Mouse (Mus musculus): ENCODE measurements at regions not wholly inside any gene's neighbourhood (a gene's known extent, or its start where the extent isn't known, plus 50 kb on each side); places are given as distances from the start of the nearest gene placed in this dataset.
"Not testable (repeated sequence)": the region's sequence is repeated elsewhere in the genome, so short reads cannot be mapped to it uniquely, and the experiment has no call there.

DNA sequence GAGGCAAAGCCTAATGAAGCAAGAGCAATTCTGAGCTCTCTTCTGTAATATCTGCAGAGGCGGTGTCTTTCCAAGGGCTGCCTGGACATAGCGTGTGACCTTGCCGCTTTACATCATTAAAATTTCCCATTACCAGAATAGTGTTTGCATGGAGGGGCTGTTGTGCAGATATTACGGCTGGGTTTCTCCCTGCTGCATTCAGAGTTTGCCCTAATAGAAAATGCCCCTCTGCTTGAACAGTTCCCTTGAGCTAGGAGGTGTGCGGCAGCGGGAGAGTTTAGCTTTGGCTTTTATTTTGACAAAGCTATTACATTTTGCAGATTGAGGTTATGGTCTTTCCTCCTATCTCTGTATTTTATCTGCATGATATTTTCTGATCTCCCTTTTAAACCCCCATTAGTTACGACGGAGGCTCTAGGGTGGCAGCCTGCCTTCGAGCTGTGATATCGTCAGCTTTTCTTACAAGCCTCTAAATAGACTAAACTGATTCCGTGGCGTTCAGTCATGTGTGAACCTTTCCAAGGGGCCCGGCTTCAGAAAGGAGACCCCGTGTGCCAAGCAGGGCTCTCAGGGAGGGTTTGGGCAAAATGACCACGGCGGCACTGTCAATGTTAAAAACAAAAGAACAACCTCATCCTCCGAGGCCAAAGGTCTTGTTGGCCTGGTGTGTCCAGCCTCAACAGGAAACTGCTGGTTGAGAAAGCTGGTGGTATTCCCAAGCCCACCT, 182.2 kb upstream of the Pmfbp1 start:
- DNase-seq (ENCODE audit: low spot score in 2 of 2) = no peak

DNA sequence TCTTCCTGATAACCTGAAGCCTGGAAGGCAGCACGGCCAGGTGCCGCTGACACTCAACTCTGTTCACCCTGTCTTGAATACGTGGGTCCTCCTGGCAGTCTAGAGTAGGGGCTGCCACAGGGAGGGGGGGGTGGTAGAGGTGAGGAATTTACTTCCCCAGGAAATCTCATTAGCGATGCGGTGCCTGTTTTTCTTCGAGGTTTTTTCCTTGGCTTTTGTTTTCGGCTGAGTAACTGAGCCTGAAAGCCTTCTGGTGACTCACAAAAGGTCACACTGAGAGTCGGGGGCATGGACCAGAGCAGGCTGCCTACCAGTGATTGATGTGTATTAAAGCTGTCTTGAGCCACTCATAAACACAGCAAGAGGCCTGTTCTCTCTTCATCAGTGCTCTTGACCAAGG, 181.1 kb upstream of the Pmfbp1 start:
- no peak for DNase-seq (ENCODE audit: low spot score in 2 of 2)

DNA sequence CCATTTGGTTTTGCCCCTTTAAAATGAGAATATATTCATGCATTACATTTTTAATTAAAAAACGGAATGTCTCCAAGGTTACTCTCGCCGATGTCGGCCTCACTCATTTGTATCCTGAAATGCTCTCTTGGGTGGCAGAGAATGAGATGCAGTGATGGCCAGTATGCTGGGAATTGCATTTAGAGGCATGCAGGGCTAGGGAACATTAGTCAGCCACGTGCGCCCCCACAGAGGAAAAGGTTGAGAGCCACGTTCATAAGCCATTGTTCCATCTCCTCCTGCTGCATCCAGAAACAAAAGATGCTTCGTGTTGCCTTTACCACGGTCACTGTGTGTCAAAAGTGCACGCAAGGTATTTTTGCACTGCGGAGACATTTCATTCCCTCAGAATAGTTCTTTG, 172.9 kb upstream of the Pmfbp1 start:
- no peak for DNase-seq (ENCODE audit: low spot score in 2 of 2)

DNA sequence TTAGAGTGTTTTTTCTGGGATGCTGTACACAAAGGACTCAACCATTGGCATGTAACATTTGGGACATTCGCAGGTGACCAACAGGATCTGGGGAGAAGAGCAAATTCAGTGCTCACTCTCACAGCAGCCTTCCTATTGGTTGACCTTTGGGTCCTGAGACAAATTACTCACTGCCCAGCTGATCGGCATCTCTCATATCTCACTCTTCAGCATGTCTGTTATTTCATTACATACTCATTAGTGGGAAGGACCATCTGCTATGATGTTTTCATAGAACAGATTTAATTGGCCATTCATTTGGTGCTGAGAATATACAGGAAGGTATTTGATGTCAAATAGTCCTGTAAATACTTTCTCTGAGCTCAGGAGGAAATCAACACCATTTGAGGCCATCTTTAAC, 170.5 kb upstream of the Pmfbp1 start:
- no peak for DNase-seq (ENCODE audit: low spot score in 2 of 2)

DNA sequence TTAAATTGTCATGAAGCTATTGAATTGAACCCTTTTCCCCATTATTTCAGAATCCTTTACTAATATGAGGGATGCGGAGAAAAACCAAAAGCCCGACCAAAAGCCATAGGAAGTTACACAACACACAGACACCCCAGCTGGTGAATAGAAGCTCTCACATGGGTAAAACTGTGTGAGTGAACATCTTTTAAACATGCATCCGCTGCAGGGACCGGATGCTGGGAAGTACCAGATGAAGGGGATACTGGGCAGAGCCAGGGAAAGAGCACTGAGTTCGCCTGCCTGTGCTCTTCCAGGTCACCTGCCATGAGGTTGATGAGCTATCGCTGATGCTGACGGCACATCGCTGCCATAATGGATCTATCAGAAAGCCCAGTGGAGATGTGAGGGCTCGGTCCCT, 169.6 kb upstream of the Pmfbp1 start:
- DNase-seq (ENCODE audit: low spot score in 2 of 2) = no peak

DNA sequence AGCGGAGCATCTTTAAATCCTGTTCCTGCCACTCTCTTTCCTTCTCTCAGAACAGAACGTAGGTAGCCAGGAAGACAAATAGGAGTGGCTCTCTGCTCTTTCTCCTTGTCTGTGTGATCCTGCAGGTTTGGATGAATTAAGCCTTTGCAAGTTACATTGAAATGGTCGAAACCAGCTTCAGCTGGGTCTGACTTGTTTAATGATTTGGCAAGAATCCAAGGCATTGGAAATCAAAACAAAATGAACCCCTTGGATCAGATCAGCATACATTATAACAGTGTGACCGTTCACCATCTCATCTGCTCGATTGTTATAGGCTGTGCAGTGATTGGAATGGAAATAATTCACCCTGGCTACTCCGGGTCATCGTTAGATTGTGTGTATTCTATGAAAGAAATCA, 157.6 kb upstream of the Pmfbp1 start:
- DNase-seq (ENCODE audit: low spot score in 2 of 2) = no peak

DNA sequence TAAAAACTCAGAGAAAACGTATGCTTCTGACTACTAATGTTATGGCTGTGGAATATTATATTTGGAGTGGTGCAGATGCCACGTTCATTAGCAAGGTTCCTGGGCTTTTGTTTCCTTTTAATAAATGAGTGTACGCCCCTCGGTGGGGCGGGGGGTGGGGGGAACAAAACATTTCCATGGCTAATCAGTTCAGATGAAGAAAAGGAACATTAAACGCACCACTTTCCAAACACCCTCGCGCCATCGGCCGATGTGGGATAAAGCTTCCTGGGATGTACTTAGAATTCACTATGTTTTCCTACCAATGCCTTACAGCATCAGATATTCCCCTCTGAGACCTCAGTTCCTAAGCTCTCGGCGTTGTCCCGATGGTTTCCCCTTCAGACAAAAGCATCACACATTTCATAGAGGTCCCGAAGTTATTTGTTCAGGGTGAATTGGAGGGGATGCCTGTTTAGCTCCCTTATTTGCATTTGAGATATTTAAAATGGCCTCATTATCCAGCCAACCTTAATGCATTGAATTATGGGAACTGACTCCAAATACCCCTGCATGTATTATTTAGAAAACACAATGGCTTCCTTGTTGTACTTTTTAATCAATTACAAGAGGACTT, 155.5 kb upstream of the Pmfbp1 start:
- no peak for DNase-seq (ENCODE audit: low spot score in 2 of 2)

DNA sequence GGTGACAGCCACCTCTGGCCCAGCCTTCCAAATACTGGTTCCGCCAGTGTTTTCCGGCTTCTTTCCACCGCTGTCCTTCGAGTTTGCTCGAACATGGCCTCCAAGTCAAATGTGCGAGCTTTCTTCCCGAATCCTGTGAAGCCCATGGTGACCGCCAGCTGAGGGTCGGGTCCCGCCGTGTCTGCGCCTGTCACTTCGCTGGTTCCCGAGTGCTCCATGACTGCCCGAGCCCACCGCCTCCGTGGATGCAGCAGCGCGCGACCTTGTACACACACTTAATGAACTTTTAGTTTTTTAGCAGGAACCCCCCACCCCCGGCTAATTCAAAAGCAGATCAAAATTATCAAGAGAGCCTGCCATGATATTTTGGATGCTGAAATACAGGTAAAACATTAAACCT, 153.2 kb upstream of the Pmfbp1 start:
- not testable (repeated sequence) for DNase-seq (ENCODE audit: low spot score in 2 of 2)

DNA sequence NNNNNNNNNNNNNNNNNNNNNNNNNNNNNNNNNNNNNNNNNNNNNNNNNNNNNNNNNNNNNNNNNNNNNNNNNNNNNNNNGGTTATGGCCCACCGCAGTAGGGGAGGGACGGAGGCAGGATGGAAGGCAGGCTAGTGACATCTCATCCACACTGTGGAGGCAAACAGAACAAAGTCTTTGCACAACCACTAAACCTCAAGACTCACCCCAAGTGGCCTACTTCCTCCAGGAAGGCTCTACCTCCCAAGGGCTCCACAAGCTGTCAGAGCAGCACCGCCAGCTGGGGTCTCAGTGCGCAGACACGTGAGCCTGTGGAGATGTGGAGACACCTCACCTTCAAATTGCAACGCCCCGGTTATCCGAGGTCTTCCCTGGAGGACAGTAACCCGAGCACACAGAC, 138.7 kb upstream of the Pmfbp1 start:
- DNase-seq (ENCODE audit: low spot score in 2 of 2) = no peak

DNA sequence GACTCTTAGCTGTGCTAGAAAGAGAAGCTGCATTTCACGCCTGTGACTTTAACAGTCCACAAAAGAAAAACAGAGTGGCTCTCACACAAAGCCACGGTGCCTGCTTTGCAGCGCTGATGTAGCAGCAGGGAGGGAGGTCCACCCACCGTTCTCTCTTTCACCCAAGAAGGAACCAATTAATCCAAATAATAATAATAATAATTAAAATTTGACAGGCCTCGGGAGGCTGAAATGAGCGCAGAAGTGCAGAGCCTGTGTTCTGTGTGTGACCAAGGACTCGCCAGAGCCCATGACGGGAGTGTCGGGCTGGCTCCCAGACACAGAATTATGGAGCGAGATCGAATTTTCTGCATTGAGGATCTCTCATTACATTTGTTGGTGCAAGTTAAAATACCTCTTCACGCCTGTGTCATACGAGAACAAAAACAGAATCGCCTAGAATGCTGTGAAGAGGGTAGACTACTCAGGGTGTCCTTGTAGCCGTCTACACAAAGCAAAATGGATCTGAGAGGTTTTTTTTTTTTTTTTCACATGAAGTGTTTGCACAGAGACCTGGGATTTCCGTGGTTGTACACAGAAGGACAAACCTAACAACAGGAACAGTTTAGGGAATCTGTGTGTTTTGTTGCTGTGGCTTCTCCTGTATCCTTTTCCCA, 134.3 kb upstream of the Pmfbp1 start:
- no peak for DNase-seq (ENCODE audit: low spot score in 2 of 2)

DNA sequence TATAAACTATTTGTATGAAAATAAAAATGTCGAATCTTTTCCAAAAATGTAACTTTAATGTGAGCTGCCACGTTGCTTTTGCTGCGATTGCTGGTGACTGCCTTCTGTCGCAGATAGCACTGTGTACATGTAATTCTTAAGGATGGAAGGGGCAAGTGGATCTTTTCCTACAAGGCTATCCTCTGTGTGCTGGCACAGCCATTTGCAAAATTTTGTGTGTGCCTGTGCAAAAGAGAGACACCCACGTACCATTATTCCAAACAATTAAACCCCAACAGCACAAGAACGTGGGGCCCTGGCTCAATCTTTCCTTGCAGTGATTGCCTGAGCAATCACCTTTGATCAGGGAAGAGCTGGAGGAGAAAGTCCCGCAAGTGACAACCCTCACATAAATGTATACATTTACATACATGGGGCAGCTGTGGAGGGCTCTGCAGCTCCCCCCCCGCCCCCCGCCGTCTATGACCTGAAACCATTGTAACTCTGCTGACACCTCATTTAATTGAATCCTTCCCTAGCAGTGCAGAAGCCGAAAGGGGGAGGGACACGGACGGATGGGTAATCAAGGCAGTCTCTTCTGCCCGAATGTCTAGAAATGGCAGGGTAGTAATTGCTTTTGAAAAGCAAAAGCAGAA, 133.6 kb upstream of the Pmfbp1 start:
- no peak for DNase-seq (ENCODE audit: low spot score in 2 of 2)

DNA sequence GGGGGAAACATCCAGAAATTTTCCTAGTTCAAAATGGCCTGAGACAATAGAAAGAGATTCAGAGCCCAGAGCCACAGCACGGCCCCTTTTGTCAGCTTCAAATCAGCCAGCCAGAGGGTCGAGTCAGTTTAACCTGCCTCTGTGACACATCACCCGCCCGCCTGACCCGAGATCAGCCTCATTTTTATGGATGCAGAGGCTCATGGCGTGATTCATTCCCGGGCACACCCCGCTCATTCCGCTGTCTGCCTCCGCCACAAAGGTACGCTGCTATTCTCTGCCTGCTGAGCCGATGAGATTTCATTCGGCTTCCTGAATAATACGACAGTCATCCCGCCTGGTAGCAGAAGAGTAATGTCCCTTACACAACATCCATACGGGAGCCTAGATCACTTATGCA, 132.9 kb upstream of the Pmfbp1 start:
- peak in 1 of 2 experiments; percentile 22 for DNase-seq (ENCODE audit: low spot score in 2 of 2)

DNA sequence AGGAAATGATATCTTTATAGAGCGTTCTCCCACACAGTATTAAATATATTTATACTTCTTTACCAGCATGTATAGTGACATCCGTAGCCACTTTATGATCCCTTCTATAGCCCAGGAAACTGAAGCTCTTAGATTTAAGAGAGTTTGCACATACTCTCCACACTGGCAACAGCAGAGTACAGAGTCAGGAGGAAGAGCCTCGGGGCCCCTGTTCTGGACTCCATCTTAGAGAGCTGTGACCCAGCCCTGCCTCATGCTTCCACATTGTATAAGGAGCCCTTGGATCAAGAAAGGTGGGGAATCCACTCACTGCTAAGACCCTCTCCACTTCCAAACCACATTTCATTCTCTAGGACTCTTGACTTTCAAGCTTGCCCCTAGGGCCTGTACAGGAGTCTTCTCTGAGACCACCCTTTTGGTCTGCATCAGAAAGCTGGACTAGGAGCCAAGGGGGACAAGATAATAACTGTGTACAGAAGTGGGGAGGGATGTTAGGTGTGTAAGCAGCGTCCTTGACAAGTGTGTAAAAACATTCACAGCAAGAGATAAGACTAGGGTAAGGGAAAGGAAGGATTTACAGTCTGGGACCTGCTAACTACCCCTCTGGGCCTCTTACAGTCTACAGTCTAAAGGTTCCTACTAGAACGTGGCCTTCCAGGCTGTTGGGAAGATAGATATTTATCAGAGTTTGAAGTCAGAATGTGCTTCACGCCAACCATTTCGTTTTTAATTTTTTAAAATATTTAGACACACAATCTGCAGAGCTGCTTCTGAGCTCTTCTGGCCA, 132.1 kb upstream of the Pmfbp1 start:
- DNase-seq (ENCODE audit: low spot score in 2 of 2) = no peak

DNA sequence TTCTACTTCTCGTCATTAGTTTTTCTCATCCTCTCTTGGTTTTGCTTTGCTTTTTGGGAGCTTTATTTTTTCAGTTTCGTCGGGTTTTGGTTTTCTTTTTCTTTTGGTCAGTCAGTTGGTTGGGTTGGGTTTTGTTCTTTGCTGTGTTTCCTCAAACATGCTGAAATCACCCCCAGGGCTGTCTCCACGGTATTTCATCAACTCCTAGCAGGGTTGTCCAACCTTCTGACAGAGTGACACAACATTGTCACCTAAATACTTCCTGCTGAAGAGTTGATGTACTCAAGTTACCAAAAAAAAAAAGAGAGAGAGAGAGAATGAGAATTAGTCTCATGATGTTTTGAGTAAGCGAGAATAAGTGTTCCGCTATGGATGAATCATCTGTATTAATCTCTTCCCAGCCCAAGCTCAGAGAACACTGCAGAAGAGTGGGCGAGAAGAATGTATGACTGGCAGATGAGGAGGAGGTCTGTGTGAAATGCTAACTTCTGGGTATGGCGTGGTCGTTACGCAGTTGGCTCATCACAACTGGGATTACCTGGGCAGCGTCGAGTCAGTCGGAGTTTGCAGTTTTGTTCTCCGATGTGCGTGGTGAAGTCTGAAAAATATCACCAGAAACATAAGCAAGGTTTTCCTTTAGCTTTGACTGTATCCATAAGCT, 130.5 kb upstream of the Pmfbp1 start:
- DNase-seq (ENCODE audit: low spot score in 2 of 2) = no peak

DNA sequence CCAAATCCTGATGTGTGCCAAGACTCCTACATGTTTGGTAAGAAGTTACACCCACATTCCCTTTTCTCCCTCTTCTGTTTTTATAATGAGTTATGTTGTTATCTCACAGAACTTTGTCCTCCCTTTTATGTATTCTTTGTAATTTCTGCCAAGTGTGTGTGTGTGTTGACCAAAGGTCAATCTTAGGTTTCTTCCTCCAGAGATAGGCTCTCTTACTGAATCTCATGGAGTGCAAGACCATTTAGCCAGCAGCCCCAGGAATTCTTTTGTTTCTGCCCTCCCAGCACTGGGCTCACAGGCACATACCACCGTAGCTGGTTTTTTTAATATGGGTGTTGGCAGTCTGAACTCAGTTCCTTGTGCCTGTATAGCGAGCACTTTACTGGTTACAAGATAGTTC, 119.8 kb upstream of the Pmfbp1 start:
- no peak for DNase-seq (ENCODE audit: low spot score in 2 of 2)

DNA sequence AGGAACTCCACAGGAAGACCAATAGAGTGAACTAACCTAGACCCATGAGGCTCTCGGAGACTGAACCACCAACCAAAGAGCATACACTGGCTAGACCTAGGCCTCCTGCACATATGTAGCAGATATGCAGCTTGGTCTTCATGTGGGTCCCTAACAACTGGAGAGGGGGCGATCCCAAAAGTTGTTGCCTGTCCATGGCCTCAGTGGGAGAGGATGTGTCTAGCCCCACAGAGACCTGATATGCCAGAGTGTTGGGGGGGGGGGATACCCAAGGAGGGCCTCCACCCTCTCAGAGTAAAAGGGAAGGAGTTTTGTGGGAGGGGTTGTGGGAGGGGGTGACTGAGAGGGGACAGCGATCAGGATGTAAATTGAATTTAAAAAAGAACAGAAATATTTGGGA, 108.9 kb upstream of the Pmfbp1 start:
- DNase-seq (ENCODE audit: low spot score in 2 of 2) = no peak

DNA sequence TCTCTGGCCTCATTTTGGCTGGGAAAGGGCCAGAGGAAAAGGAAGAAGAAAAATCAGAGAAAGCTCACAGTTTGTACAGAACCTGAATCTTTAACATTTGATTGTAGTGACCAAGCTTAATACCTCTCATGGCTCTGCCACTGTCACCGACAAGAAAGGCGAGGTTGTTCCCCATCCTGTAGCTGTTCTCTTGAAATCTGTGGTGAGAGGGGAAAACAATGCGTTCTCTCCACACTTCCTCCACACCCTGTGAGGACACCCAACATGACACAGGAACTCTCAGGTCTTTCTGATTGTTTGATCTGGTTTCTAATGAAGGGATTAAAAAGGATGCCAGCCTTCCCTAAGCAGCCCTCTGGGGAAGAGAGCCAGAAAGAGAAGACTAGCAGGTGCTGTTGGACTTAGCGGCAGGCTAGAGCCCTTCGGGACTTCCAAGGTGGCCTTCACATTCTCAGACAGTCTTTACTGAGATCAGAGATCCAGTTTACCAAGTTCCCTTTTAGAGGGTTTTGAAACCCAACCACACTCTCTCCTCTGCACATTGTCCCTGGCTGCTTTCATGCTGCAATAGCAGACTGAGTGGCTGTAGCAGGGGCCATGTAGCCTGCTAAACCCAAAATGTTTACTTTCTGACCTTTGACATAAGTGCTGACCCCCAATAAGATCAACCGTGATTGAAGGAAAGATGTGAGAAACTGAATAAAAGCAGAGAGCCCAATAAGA, 98.5 kb upstream of the Pmfbp1 start:
- DNase-seq (ENCODE audit: low spot score in 2 of 2) = no peak

DNA sequence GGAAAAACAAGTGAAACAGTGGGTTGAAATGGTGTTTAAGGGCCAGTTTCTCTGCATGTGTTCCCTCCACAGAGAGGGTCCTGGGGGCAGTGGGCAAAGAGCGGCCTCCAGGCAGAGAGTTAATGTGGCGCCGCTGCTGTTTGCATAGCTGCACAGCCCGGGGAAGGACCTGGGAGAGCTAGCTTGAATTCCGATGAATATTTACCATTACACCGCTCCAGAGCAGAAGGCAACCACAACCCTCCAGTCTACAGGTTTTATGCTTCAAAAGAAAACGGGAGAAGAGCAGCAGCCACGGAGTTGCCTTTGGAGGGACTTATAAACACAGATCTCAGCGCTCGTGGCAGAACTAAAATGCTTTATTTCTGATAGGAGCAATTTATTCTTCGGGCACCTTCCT, 94.2 kb upstream of the Pmfbp1 start:
- no peak for DNase-seq (ENCODE audit: low spot score in 2 of 2)

DNA sequence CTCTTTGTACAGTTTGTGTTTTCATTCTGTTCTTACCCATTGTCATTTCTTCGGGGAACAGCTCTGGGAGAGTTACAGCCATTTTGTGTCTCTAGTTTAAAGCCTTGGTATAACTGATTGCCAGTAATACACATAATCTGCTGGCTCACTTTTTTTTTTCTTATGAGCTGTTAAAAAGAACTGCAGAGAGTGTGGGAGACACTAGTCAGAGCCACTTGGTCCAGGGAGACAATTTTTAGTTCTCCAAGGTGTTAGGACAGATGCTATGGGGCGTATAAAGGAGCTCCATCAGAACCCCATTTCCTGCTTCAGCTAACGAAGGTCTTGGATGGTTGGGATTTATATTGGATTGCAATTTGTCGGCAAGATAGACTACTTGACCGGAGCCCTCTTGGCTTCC, 93.6 kb upstream of the Pmfbp1 start:
- DNase-seq (ENCODE audit: low spot score in 2 of 2) = no peak

DNA sequence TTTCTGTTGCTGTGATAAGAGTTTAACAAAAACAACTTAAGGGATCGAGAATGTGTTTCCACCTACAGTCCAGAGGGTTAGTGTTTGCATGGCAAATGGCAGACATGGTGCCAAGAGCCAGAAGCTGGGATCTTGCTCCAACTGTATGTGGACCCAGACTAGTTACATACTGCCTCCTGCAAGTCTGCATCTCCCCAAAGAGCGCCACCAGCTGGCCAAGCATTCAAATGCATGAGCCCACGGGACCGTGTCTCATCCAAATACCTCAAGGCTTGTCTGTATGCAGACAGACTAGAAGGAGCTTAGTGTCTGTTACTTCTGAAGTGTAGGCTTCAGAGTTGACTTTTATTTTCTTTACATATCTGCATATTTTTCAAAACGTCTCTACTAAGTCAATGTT, 85.9 kb upstream of the Pmfbp1 start:
- DNase-seq (ENCODE audit: low spot score in 2 of 2) = no peak

DNA sequence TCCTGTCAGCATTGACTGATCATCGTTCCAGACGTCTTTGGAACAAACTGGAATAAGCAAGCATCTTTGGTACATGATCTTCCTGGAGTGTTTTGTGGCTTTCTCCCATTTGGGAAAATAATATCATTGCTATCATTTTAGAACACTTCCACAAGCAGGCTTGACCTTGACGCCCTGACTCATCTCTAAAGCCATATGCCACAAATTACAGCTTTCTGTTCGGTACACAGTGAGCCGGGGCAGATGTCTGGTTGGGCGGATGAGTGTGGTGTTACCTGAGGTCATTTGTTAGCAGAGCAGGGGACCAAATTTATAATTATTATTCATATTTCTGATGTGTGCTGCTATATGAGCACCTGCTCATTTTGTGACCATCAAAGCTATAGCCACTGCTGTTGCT, 83.3 kb upstream of the Pmfbp1 start:
- DNase-seq (ENCODE audit: low spot score in 2 of 2) = no peak

All from frontal cortex, postnatal 10 days (tissue).